Mouse (Mus musculus) skeletal muscle tissue, postnatal 0 days (tissue): ENCODE results near the gene 4931422A03Rik. TPM values are rescaled to one million over a fixed set of nuclear protein-coding genes. Genes with fewer than 3 reads are reported as not detected.

Source experiments
- polyA plus RNA-seq: library from polyadenylated mRNA; unstranded; fragments of >200 nt; fragmentation: Nextera tagmentation; extraction: Ambion mirVana; gene quantifications from 2 replicates; pipeline ENCODE4 v1.2.1, GENCODE M21; 2015

4931422A03Rik gene
- polyA plus RNA-seq: 1.0 and 1.1 TPM in 2 replicates

DNA sequence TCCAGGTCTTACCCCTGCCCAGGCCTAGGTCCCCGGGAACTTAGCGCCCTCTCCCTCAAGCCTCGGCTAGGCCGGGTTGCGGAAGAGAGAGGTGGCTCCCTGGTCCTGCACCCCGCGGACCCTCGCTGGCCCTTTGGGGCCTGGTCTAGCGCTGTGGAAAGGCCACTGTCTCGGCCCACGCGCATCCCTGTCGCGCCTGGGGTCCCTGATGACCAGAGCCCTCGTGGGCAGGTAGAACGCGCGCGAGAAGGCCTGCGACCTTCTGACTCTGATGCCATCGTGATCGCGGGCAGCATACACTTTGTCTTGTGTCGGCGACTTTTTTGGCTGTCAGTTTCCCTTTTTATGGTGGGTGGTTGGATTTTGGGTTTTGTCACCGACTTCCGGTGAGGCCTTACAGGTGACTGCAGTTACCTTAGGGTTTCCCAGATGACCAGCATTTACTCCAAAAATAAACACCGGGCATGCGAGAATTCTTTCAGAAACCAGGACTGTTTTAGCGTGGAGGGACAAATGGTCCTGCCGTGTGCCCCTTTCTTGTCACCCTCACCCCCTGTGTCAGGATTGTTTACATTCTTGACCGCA lies at the start of gene 4931422A03Rik:
Gene 4931422A03Rik, minus strand, starts transcription at position 223 of the 585 bp plus-strand sequence.

DNA sequence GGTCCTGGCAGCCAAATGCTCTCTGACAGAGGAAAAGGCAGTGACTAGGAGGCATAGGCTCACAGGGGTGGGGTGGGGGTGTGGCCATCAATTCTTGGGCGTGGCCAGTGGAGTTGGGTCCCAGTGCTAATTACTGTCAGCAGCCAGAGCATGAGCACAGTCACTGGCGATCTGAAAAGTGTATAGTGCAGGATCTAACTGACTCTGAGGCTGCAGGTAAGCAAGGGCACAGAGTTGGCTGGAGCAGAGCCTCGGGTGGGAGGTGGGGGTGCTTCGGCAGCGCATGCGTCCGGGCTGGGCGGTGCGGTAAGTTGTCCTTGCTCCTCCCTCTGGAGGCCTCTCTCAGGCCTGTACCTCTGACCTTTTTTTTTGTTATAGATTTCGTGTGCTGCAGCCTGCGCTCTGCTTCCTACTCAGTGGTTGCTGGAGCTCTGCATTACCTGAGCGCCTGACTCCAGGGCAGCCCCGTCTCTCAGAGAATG lies 41.6 kb upstream of the 4931422A03Rik start, which contains the start of gene Cd59b:
Gene Cd59b, plus strand, starts transcription at position 146 of the 482 bp plus-strand sequence.

DNA sequence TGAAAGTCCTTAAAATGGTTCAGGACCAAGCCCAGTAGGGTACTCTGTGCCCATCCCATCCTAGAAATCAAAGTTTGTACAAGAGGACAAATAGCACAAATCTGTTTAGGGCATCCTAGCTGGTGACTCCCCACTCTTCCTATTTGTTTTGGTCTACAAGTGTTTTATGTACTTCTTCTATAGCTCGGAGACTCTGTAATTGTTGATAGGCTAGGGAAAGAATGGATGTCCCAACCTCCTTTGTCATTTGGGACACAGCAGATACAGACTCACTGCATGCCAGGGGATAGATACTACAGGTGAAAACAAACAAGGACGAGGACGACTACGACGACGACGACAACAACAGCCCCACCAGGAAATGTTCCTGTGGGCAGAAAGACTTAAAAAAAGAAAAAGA lies 40.3 kb upstream of the 4931422A03Rik start, which contains the start of gene Gm10799:
Gene Gm10799, minus strand, starts transcription at position 101 of the 400 bp plus-strand sequence.

DNA sequence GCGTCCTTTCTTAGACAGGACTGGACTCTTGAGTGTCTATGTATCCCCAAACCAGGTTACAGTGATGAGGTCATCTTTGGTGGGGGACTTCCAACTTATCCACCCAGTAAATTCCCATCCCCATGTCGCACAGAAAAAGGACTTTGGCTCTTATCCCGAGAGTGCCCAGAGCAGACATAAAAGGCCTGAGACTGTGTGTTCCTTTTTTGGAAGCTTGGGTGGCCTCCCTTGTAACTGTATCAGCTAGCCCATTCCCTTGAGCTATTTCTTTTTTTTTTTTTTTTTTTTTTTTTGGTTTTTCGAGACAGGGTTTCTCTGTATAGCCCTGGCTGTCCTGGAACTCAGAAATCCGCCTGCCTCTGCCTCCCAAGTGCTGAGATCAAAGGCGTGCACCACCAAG lies 37.4 kb upstream of the 4931422A03Rik start, which contains the start of gene Gm10912:
Gene Gm10912, plus strand, starts transcription at position 301 of the 400 bp plus-strand sequence.

DNA sequence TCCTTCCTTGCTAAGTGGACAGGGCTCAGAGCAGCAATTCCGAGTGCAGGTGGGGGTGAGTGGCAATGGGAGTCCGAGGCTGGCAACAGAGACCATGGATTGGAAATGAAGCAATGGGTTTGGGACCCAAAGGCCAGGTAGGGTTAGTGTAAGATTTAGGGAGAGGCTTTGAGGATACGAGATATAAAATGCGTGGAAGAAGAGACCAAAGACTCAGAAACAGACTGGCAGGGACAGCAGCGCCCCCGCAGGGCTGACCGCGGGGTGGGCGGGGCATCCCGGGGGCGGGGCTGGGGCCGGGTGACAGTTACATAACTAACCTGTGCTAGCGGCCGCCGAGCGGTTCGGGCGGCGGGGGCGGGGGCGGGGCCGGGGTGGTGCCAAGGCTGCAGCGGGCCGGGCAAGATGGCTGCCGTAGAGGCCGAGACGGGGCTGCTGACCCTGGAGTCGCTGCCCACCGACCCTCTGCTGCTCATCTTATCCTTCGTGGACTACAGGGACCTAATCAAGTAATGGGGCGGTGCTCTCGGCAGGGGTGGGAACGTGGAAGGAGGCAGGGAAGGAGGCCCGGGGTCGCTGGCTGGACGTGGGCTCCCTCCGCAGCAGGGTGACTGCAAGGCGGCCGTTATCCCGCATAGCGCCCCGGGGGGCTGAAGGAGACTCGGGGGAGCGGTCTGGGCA lies 563 bp downstream of the 4931422A03Rik start, which contains the start of gene Fbxo3:
Gene Fbxo3, plus strand, starts transcription at position 264 of the 681 bp plus-strand sequence.

DNA sequence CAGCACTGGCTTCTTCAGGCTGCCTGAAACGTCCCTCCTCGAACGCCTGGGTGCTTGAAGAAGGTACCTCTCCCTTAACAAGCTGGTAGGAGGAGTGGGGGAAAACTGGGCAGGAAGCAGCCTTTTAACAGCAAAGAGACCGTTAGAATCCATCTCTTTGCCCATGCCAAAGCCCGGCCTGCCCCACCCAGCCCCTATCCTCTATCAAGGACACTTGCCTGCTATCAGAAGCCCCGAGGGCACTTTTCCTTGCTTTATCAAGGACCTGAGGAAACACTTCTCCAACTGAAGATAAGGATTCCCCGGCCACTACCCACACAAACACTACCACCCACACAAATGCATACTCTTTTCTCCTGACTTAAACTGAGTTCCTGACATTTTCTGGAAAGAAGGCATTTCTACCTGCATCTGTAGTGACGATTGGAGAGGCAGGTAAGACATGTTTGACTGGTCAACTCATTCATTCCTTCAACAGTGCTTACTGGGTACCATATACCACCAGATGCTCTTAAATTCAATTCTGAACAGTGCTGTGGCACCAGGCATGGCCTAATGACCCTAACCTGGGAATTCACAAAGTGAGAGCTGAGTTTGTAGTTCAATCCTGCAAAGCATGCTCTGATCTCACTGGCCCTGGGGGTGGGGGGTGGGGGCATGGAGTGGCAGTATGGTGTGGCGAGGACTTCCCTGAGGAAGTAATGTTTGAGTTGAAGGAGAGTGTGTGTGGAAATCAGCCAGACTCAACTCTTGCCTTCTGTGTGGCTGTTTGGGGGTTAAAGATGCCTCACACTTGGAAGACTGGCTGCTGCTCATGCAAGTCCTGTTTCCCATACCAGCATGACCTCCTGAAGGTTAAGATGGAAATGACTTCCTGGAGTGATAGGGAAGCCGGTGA lies 70.3 kb downstream of the 4931422A03Rik start, which contains the start of gene Lmo2:
Gene Lmo2, plus strand, starts transcription at position 338 of the 898 bp plus-strand sequence.

Other genes starting within 250 kb of the 4931422A03Rik start
- 98.1 and 101 TPM in 2 replicates for gene Caprin1, start 230.7 kb downstream of the 4931422A03Rik start, polyA plus RNA-seq
- 22.2 and 24.1 TPM in 2 replicates for gene Lmo2, start 70.4 kb downstream of the 4931422A03Rik start, polyA plus RNA-seq
- gene Fbxo3, start 640 bp downstream of the 4931422A03Rik start, polyA plus RNA-seq: 38.4 and 43.1 TPM in 2 replicates
- not detected in 2 replicates for gene Gm10912, start 37.5 kb upstream of the 4931422A03Rik start, polyA plus RNA-seq
- gene Gm10799, start 40.2 kb upstream of the 4931422A03Rik start, polyA plus RNA-seq: not detected in 2 replicates
- 5.7 and 9.6 TPM in 2 replicates for gene Cd59b, start 41.5 kb upstream of the 4931422A03Rik start, polyA plus RNA-seq
- 34.3 and 37.7 TPM in 2 replicates for gene Cd59a, start 67.4 kb upstream of the 4931422A03Rik start, polyA plus RNA-seq
- 1.8 and 2.0 TPM in 2 replicates for gene A930018P22Rik, start 94.4 kb upstream of the 4931422A03Rik start, polyA plus RNA-seq